Mouse (Mus musculus): ENCODE results near the gene Brinp3. TPM values are rescaled to one million over a fixed set of nuclear protein-coding genes. Genes with fewer than 3 reads are reported as not detected.
A peak's percentile ranks its signal among the peaks of the same experiment; 100 is the strongest.

Brinp3 gene
- total and polyA plus RNA-seq, 2 experiments from 2014 or later: 50.8 to 66.5 TPM

DNA sequence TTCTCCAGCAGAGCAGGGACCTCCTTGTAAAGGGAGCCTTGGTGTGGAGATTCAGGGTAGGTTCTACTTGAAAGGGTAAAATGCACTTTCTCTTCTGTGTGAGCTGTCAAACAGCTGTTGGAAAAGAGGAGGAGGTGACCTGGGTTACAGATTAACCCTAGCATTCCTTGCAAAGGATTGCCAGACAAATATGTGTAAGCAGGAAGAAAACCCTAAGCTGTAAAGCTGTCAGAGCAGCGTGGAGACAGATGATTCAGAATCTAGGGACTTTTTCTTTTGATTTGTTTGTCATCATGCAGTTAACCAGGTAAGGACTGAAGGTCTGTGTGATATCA lies 4.2 kb downstream of the Brinp3 start:
- WGBS: 3% methylated on average over 1 of the region's 1 CpGs
- ATAC-seq (ENCODE audit: low FRiP score): no peak
- TF ChIP-seq CTCF (IDR thresholded peaks at IDR 0.05): no peak

DNA sequence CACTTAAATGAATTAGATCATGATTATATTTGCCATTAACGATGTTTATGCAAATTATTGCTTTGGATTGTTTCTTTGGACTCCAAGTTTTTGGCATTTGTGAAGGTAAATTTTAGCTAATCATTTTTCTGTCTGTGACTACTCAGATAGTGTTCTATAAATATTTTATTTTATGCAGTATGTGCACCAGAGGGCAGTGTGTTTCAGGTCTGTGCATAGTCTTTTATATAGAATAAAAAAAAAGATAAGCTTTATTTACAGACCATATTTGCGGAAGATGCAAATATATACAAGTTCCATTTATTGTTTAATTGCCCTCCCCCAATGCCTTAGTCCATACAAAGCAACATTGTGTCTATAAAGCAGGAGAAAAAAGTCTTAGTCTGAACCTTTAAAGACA lies 20.8 kb downstream of the Brinp3 start:
- Histone ChIP-seq H3K36me3 (ENCODE audit: insufficient read depth, low read length) (no peaks in the 10 kb centered on the region), H3K4me2 (ENCODE audit: low read depth, low read length, poor library complexity, severe bottlenecking) (no peak overlapping the region), H3K9me3 (ENCODE audit: low read length) (no peaks in the 10 kb centered on the region), H3K27ac (ENCODE audit: low read depth, low read length) (no peak overlapping the region), H3K9ac (replicated peaks; ENCODE audit: low read length, poor library complexity, severe bottlenecking) (no peak overlapping the region), H3K4me1 (ENCODE audit: insufficient read depth, low read length) (no peaks in the 10 kb centered on the region), H3K27me3 (ENCODE audit: insufficient read depth, low read length) (no peaks in the 10 kb centered on the region), H3K4me3 (ENCODE audit: low read depth, low read length) (no peak overlapping the region)
- 83% methylated on average over 2 of the region's 2 CpGs for WGBS
- no peak for ATAC-seq (ENCODE audit: low FRiP score)
- peak; percentile 57 for TF ChIP-seq CTCF (IDR thresholded peaks at IDR 0.05)
- peak; percentile 47 for DNase-seq (ENCODE audit: low spot score)

More for the DNA sequence above, 4.2 kb downstream of the Brinp3 start:
- Histone ChIP-seq H3K4me2 (ENCODE audit: low read depth, low read length, poor library complexity, severe bottlenecking) (peak overlapping the region; percentile 74), H3K4me3 (ENCODE audit: low read depth, low read length) (peak overlapping the region; percentile 49), H3K27me3 (ENCODE audit: insufficient read depth, low read length) (no peaks in the 10 kb centered on the region), H3K36me3 (ENCODE audit: insufficient read depth, low read length) (no peaks in the 10 kb centered on the region), H3K9ac (replicated peaks; ENCODE audit: low read length, poor library complexity, severe bottlenecking) (peak overlapping the region; percentile 61; the same call in 1 of the 2 replicates), H3K4me1 (ENCODE audit: insufficient read depth, low read length) (no peaks in the 10 kb centered on the region), H3K27ac (ENCODE audit: low read depth, low read length) (peak overlapping the region; percentile 12; the same call in 1 of the 2 replicates), H3K9me3 (ENCODE audit: low read length) (no peaks in the 10 kb centered on the region)
- DNase-seq (ENCODE audit: low spot score): no peak

DNA sequence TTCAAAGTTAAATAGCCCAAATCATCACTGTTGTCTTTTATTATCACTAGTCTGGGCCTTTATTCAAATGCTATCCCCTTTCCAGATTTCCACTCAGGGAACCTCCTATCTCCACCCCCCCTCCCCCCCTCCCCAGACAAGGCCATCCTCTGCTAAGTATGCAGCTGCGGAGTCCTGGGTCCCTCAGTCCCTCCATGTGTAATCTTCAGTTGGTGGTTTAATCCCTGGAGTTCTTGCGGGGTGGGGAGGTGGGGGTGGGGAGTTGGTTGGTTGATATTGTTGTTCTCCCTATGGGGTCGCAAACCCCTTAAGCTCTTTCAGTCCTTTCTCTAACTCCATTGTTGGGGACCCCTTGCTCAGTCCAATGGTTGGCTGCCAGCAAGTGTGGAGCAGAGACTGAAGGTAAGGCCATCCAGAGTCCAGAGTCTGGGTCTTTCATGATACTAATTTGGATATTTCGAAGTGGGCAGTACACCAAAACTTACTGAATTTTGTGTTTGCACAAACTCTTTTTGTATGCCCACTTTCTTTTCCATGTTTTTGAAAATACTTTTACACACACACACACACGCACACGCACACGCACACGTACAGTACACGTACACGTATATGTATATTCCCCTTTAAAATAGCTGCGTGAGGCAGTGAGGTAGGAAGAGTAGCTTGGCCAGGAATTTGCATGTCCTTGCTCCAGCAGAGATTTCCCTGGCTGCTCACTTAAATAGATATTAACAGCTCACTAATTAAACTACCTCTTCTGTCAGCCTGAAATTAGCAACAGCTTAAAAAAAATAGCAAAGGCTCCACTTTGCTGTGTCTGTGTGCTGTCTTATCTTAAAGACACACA lies 29.4 kb downstream of the Brinp3 start:
- H3K27ac ChIP-seq (ENCODE audit: low read depth, low read length): no peak overlapping the region
- H3K4me3 ChIP-seq (ENCODE audit: low read depth, low read length): no peak overlapping the region
- no peaks in the 10 kb centered on the region for H3K4me1 ChIP-seq (ENCODE audit: insufficient read depth, low read length)
- no peaks in the 10 kb centered on the region for H3K27me3 ChIP-seq (ENCODE audit: insufficient read depth, low read length)
- no peaks in the 10 kb centered on the region for H3K9me3 ChIP-seq (ENCODE audit: low read length)
- peak; percentile 20 for DNase-seq (ENCODE audit: low spot score)
- no peak for ATAC-seq (ENCODE audit: low FRiP score)
- TF ChIP-seq CTCF (IDR thresholded peaks at IDR 0.05): no peak
- H3K9ac ChIP-seq (replicated peaks; ENCODE audit: low read length, poor library complexity, severe bottlenecking): no peak overlapping the region
- H3K4me2 ChIP-seq (ENCODE audit: low read depth, low read length, poor library complexity, severe bottlenecking): no peak overlapping the region
- WGBS: 59% methylated on average over 11 of the region's 11 CpGs
- no peaks in the 10 kb centered on the region for H3K36me3 ChIP-seq (ENCODE audit: insufficient read depth, low read length)

DNA sequence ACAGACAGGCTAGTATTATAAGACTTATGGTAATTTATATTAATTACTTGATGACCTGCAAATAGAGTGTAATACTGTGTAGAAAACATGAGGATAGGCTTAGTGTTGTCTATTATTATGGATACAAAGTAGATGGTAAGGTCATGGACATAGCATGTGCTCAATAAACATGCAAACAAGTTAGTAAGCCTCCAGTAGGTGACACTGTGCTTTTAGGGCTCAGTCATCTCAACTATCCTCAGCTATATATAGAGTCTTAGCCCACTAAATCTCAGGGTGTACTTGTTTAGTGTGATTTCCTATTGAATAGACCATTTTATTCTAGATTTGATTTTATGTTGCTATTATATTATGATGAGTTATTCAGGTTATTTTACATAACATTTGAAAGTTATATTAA lies 34.0 kb downstream of the Brinp3 start:
- no peak; the same call in 1 of the 2 replicates for TF ChIP-seq CTCF (IDR thresholded peaks at IDR 0.05)
- ATAC-seq (ENCODE audit: low FRiP score): no peak
- Histone ChIP-seq H3K9me3 (ENCODE audit: low read length) (no peaks in the 10 kb centered on the region), H3K4me1 (ENCODE audit: insufficient read depth, low read length) (no peaks in the 10 kb centered on the region), H3K27ac (ENCODE audit: low read depth, low read length) (no peak overlapping the region), H3K27me3 (ENCODE audit: insufficient read depth, low read length) (no peaks in the 10 kb centered on the region), H3K36me3 (ENCODE audit: insufficient read depth, low read length) (no peaks in the 10 kb centered on the region), H3K4me3 (ENCODE audit: low read depth, low read length) (no peak overlapping the region), H3K9ac (replicated peaks; ENCODE audit: low read length, poor library complexity, severe bottlenecking) (no peak overlapping the region), H3K4me2 (ENCODE audit: low read depth, low read length, poor library complexity, severe bottlenecking) (no peak overlapping the region)
- no peak for DNase-seq (ENCODE audit: low spot score)

DNA sequence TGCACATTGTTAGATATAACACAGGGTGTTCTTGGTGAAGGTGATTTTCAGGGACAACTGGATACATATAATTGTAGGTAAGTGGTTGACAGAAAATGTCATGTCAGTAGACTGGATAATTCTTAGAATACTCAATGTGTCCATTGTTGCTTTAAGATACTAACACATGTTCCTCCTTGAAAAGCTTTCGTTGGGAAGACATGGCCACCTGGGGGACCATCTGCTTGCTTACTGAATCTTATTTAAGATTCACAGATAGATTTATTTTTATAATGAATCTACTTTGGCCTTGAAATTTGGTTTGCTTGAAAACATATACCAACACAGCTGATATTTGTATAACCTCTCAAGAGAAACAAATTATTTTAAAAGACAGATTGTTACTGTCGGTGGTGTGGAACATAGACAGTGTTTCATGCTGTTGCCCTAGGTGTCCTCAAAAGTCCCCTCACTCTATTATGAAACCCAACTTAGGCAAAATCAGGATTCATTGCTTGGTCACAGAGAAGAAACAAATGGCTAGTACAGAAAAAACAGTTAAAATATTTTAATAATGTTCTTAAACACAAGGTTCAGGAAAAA lies 52.4 kb downstream of the Brinp3 start:
- no peak overlapping the region for H3K27ac ChIP-seq (ENCODE audit: low read depth, low read length)
- TF ChIP-seq CTCF (IDR thresholded peaks at IDR 0.05): no peak
- no peaks in the 10 kb centered on the region for H3K4me1 ChIP-seq (ENCODE audit: insufficient read depth, low read length)
- no peaks in the 10 kb centered on the region for H3K9me3 ChIP-seq (ENCODE audit: low read length)
- no peak overlapping the region for H3K4me3 ChIP-seq (ENCODE audit: low read depth, low read length)
- no peak for ATAC-seq (ENCODE audit: low FRiP score)
- H3K36me3 ChIP-seq (ENCODE audit: insufficient read depth, low read length): no peaks in the 10 kb centered on the region
- H3K4me2 ChIP-seq (ENCODE audit: low read depth, low read length, poor library complexity, severe bottlenecking): no peak overlapping the region
- H3K9ac ChIP-seq (replicated peaks; ENCODE audit: low read length, poor library complexity, severe bottlenecking): no peak overlapping the region
- no peak for DNase-seq (ENCODE audit: low spot score)
- no peaks in the 10 kb centered on the region for H3K27me3 ChIP-seq (ENCODE audit: insufficient read depth, low read length)
- 70% methylated on average over 2 of the region's 2 CpGs for WGBS

DNA sequence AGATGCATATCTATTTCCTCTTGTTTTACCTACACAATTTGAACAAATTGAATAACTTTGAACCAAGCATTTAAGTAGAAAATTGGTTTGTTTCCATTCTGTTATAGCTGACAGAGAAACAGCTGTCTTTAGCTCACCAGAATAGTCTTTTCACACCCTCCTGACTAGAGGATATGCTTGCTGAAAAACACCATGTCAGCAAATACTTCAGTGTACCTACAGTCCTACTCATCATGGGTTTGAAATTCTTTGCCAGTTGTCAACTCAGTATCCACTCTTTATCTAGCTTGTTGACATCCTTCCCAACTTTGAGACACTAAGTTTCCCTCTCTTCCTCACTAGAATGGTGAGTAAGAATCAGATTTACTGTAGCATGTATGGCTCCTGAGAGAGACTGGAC lies 62.4 kb downstream of the Brinp3 start:
- no peak overlapping the region for H3K9ac ChIP-seq (replicated peaks; ENCODE audit: low read length, poor library complexity, severe bottlenecking)
- H3K27ac ChIP-seq (ENCODE audit: low read depth, low read length): no peak overlapping the region
- H3K36me3 ChIP-seq (ENCODE audit: insufficient read depth, low read length): no peaks in the 10 kb centered on the region
- H3K4me3 ChIP-seq (ENCODE audit: low read depth, low read length): no peak overlapping the region
- ATAC-seq (ENCODE audit: low FRiP score) (no peak), DNase-seq (ENCODE audit: low spot score) (no peak)
- no peaks in the 10 kb centered on the region for H3K9me3 ChIP-seq (ENCODE audit: low read length)
- no peak overlapping the region for H3K4me2 ChIP-seq (ENCODE audit: low read depth, low read length, poor library complexity, severe bottlenecking)
- no peaks in the 10 kb centered on the region for H3K27me3 ChIP-seq (ENCODE audit: insufficient read depth, low read length)
- no peak for TF ChIP-seq CTCF (IDR thresholded peaks at IDR 0.05)
- no peaks in the 10 kb centered on the region for H3K4me1 ChIP-seq (ENCODE audit: insufficient read depth, low read length)
